Mouse (Mus musculus) adrenal gland, adult 2 months (tissue): ENCODE measurements around the gene Smim23. TPM values are rescaled to one million over a fixed set of nuclear protein-coding genes. Genes with fewer than 3 reads are reported as not detected.
A peak's percentile ranks its signal among the peaks of the same experiment; 100 is the strongest.

Experiments
- DNase-seq: peaks from one replicate; pipeline ENCODE4 v3.0.0; 2021
- long read RNA-seq: library from polyadenylated mRNA; stranded (forward); transcript quantifications from one replicate; pipeline ENCODE4 v2.0.0, GENCODE M21; 2021
- polyA plus RNA-seq: library from polyadenylated mRNA; depleted of rRNA; stranded (reverse); fragments of >200 nt; gene quantifications from 2 replicates; pipeline ENCODE4 v1.2.3, GENCODE M21; 2012; rRNA removed
- total RNA-seq, 2 experiments: library from RNA; stranded (reverse); gene quantifications; 2 replicates each; pipeline ENCODE4 v1.2.3; 2021

Gene Smim23
- not detected for total RNA-seq
- polyA plus RNA-seq: not detected in 2 replicates
- long read RNA-seq: 0 reads

GRCm38 (mm10) chr11:32824505-32824904 is at the start of gene Smim23:
TSS of gene Smim23 (minus strand) at chr11:32824605.
- no peak for DNase-seq

- peak; percentile 36 for DNase-seq
Observed at GRCm38 (mm10) chr11:32868619-32869383, 44.4 kb upstream of the Smim23 start.

- no peak for DNase-seq
Observed at GRCm38 (mm10) chr11:32864615-32865014, 40.2 kb upstream of the Smim23 start.

- DNase-seq: peak; percentile 81
Observed at GRCm38 (mm10) chr11:32857418-32857879, 33.0 kb upstream of the Smim23 start.

GRCm38 (mm10) chr11:32846682-32847222 is 22.3 kb upstream of the Smim23 start:
- peak; percentile 30 for DNase-seq

GRCm38 (mm10) chr11:32841169-32841568 is 16.8 kb upstream of the Smim23 start:
- DNase-seq: no peak

- no peak for DNase-seq
Observed at GRCm38 (mm10) chr11:32840256-32840655, 15.9 kb upstream of the Smim23 start.

GRCm38 (mm10) chr11:32835022-32835421 is 10.6 kb upstream of the Smim23 start:
- no peak for DNase-seq

- DNase-seq: no peak
Observed at GRCm38 (mm10) chr11:32834367-32834918, 10.0 kb upstream of the Smim23 start.

- no peak for DNase-seq
Observed at GRCm38 (mm10) chr11:32817566-32817965, 6.8 kb downstream of the Smim23 start.

GRCm38 (mm10) chr11:32814286-32814685 is 10.1 kb downstream of the Smim23 start:
- DNase-seq: no peak

- DNase-seq: no peak
Observed at GRCm38 (mm10) chr11:32809091-32809490, 15.3 kb downstream of the Smim23 start.

- DNase-seq: peak; percentile 46
Observed at GRCm38 (mm10) chr11:32805958-32806357, 18.4 kb downstream of the Smim23 start.

- DNase-seq: peak; percentile 22
Observed at GRCm38 (mm10) chr11:32803658-32804057, 20.7 kb downstream of the Smim23 start.

- no peak for DNase-seq
Observed at GRCm38 (mm10) chr11:32801715-32802114, 22.7 kb downstream of the Smim23 start.

GRCm38 (mm10) chr11:32800929-32801375 is 23.5 kb downstream of the Smim23 start:
- no peak for DNase-seq

GRCm38 (mm10) chr11:32798445-32798844 is 26.0 kb downstream of the Smim23 start:
- no peak for DNase-seq

- DNase-seq: no peak
Observed at GRCm38 (mm10) chr11:32794759-32795445, 29.5 kb downstream of the Smim23 start.

GRCm38 (mm10) chr11:32786201-32786600 is 38.2 kb downstream of the Smim23 start:
- DNase-seq: no peak

- no peak for DNase-seq
Observed at GRCm38 (mm10) chr11:32785591-32786147, 38.7 kb downstream of the Smim23 start.

- peak; percentile 9 for DNase-seq
Observed at GRCm38 (mm10) chr11:32782724-32783123, 41.7 kb downstream of the Smim23 start.
